Mouse (Mus musculus) limb, embryonic 14.5 days (tissue): ENCODE measurements at regions not wholly inside any gene's neighbourhood (a gene's known extent, or its start where the extent isn't known, plus 50 kb on each side); places are given as distances from the start of the nearest gene placed in this dataset.

Experiments used
- ATAC-seq: fragments of 200-750 bp; cut with Nextera tagmentation; 2 replicates; pipeline ENCODE4 v1.8.0; 2017; ENCODE audit warnings: low read depth, moderate number of reproducible peaks, moderate TSS enrichment; ENCODE audit not compliant: low FRiP score
- DNase-seq: peaks from one replicate; pipeline ENCODE4 v3.0.0-alpha.2; 2015; ENCODE audit warnings: low spot score
- H3K27ac ChIP-seq: fragments of 300-500 bp; sonication (generic); replicated peaks from 2 replicates; pipeline ENCODE4 v1.5.1; 2014; ENCODE audit warnings: low read depth, mild to moderate bottlenecking, low read length, moderate library complexity, mixed read lengths
- H3K27me3 ChIP-seq: fragments of 300-500 bp; sonication (generic); 2 replicates; pipeline ENCODE4 v1.6.1; 2014; ENCODE audit warnings: low read length, mixed read lengths; ENCODE audit not compliant: control insufficient read depth, insufficient read depth
- H3K36me3 ChIP-seq: fragments of 300-500 bp; sonication (generic); 2 replicates; pipeline ENCODE4 v1.6.1; 2014; ENCODE audit warnings: mild to moderate bottlenecking, low read length, moderate library complexity, mixed read lengths; ENCODE audit not compliant: control insufficient read depth, insufficient read depth
- H3K4me1 ChIP-seq: fragments of 300-500 bp; sonication (generic); 2 replicates; pipeline ENCODE4 v1.6.1; 2014; ENCODE audit warnings: antibody characterized with exemption, low read length, mixed read lengths; ENCODE audit not compliant: control insufficient read depth, insufficient read depth
- H3K4me2 ChIP-seq: fragments of 300-500 bp; sonication (generic); replicated peaks from 2 replicates; pipeline ENCODE4 v1.6.1; 2014; ENCODE audit warnings: low read depth, mild to moderate bottlenecking, low read length, moderate library complexity; ENCODE audit not compliant: severe bottlenecking
- H3K4me3 ChIP-seq: fragments of 300-500 bp; sonication (generic); replicated peaks from 2 replicates; pipeline ENCODE4 v1.5.1; 2014; ENCODE audit warnings: low read length
- H3K9ac ChIP-seq: fragments of 300-500 bp; sonication (generic); 2 replicates; pipeline ENCODE4 v1.6.1; 2014; ENCODE audit warnings: mild to moderate bottlenecking, low read depth, low read length, moderate library complexity; ENCODE audit not compliant: severe bottlenecking
- H3K9me3 ChIP-seq: fragments of 300-500 bp; sonication (generic); 2 replicates; pipeline ENCODE4 v1.6.1; 2016; ENCODE audit warnings: low read length; ENCODE audit not compliant: control insufficient read depth
- POLR2A ChIP-seq: fragments of 200-500 bp; IDR thresholded peaks from 2 replicates; pipeline ENCODE4 v1.8.0; 2012; ENCODE audit warnings: inconsistent platforms, mild to moderate bottlenecking, moderate library complexity, borderline replicate concordance; ENCODE audit not compliant: insufficient read depth, insufficient read length; ENCODE audit errors: extremely low read depth
- WGBS: fragments of 180-500 bp; shearing (Covaris S2); extraction: QIAGEN DNeasy Blood & Tissue Kit; methylation state at CpG from one replicate; pipeline ENCODE4 v1.1.7; 2014; 5-methylcytosine and 5-hydroxymethylcytosine counted together

DNA sequence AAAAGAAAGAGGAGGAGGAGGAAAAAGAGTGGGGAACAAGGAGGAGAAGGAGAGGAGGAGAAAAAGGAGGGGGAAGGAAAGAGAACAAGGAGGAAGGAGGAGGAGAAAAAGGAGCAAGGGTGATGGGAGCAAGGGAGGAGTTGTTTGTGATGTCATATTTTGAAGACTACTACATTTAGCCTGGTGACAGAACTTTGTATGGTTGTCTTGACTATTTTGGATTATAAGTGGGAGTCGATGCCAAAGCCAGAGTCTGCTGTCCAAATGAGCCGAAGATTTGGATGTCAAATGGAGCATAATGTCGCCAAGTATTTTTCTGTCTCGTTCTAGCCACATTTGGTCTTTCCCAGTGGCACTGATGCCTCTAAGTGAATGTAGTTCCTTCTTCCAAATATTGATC lies 128.2 kb upstream of the Tent5a start:
- Histone ChIP-seq H3K9ac (no peak overlapping the region), H3K9me3 (no peaks in the 10 kb centered on the region), H3K27ac (no peak overlapping the region), H3K4me3 (no peak overlapping the region), H3K36me3 (no peaks in the 10 kb centered on the region), H3K4me2 (no peak overlapping the region), H3K27me3 (no peaks in the 10 kb centered on the region), H3K4me1 (no peaks in the 10 kb centered on the region; the same call in 1 of the 2 replicates)
- WGBS, result 89% methylated on average over 4 of the region's 4 CpGs
- ATAC-seq, result no peak
- no peak for TF ChIP-seq POLR2A
- DNase-seq, result no peak

DNA sequence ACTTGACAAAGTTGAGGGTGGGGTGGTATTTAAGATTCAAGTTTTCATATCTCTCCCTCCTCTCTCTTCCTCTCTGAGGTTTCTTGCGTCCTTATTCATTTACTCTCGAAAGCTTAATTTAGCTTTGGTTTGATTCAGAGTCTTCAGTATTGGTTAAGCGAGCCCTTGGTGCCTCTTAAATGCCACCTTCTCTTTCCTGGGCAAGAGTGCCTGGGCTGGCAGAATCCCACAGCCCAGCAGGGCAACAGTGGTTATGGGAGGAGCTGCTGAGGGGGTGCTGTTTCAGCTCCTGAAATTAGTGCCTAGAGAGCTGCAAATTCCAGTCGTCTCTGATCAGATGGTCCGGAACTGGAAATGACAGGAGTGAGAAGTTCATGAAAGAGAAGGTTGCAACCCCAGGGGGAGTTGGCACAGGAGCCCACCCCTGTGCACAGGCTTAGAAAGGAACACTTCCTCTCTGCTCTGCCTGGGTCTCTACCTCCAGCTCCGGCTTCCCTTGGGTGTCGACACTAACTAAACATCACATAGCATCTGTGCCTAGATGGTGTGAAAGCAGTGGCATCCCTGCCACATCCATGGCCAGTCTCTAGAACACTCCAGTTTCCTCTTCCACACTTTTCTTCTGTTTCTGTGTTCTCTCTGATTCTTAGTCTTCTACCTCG lies 125.2 kb upstream of the Tent5a start:
- no peak overlapping the region for H3K9ac ChIP-seq
- H3K27me3 ChIP-seq, result no peaks in the 10 kb centered on the region
- DNase-seq (no peak), ATAC-seq (no peak)
- 73% methylated on average over 8 of the region's 8 CpGs for WGBS
- no peak for TF ChIP-seq POLR2A
- H3K4me3 ChIP-seq, result no peak overlapping the region
- no peaks in the 10 kb centered on the region for H3K36me3 ChIP-seq
- no peak overlapping the region for H3K4me2 ChIP-seq
- H3K9me3 ChIP-seq, result no peaks in the 10 kb centered on the region
- H3K4me1 ChIP-seq, result no peaks in the 10 kb centered on the region; the same call in 1 of the 2 replicates
- H3K27ac ChIP-seq, result no peak overlapping the region

DNA sequence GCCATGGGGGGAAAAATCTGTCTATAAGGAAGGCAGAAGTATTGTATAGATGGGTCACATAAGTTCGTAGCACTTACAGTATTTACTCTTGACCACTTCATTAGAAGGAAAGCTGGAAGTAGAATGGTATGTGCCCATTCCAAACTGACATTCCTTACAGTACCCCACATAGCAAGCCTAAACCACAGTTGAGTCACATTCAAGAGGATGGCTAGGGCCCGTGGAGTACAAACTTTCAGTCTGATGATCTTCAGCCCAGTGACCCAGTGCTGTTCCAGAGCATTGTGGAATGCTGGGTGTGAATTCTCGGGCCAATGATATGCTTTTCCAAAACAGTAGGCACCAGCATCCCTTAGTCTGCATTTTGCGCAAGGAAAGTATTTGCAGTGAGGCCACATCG lies 124.2 kb upstream of the Tent5a start:
- H3K4me1 ChIP-seq, result no peaks in the 10 kb centered on the region; the same call in 1 of the 2 replicates
- 91% methylated on average over 5 of the region's 5 CpGs for WGBS
- H3K36me3 ChIP-seq, result no peaks in the 10 kb centered on the region
- no peak for ATAC-seq
- H3K4me2 ChIP-seq, result no peak overlapping the region
- no peak for TF ChIP-seq POLR2A
- no peak overlapping the region for H3K4me3 ChIP-seq
- no peak overlapping the region for H3K27ac ChIP-seq
- no peaks in the 10 kb centered on the region for H3K9me3 ChIP-seq
- no peak overlapping the region for H3K9ac ChIP-seq
- no peaks in the 10 kb centered on the region for H3K27me3 ChIP-seq
- DNase-seq, result no peak

- H3K4me1 ChIP-seq, result no peaks in the 10 kb centered on the region; the same call in 1 of the 2 replicates
- no peak for DNase-seq
- H3K27me3 ChIP-seq, result no peaks in the 10 kb centered on the region
- H3K4me3 ChIP-seq, result no peak overlapping the region
- no peaks in the 10 kb centered on the region for H3K36me3 ChIP-seq
- H3K27ac ChIP-seq, result no peak overlapping the region
- no peak overlapping the region for H3K4me2 ChIP-seq
- ATAC-seq, result no peak
- no peak for TF ChIP-seq POLR2A
- H3K9ac ChIP-seq, result no peak overlapping the region
- no peaks in the 10 kb centered on the region for H3K9me3 ChIP-seq
Measured at GRCm38 (mm10) chr9:85450877-85451276, 123.7 kb upstream of the Tent5a start.

GRCm38 (mm10) chr9:85449493-85449892 lies 122.3 kb upstream of the Tent5a start:
- no peak overlapping the region for H3K4me2 ChIP-seq
- ATAC-seq (no peak), DNase-seq (no peak)
- WGBS, result 81% methylated on average over 2 of the region's 2 CpGs
- H3K4me1 ChIP-seq, result no peaks in the 10 kb centered on the region; the same call in 1 of the 2 replicates
- H3K27ac ChIP-seq, result no peak overlapping the region
- no peak for TF ChIP-seq POLR2A
- H3K4me3 ChIP-seq, result no peak overlapping the region
- no peaks in the 10 kb centered on the region for H3K27me3 ChIP-seq
- H3K36me3 ChIP-seq, result no peaks in the 10 kb centered on the region
- no peaks in the 10 kb centered on the region for H3K9me3 ChIP-seq
- no peak overlapping the region for H3K9ac ChIP-seq
